8 mouse cellular contexts compared by ENCODE assay signal in the genomic region with DNA sequence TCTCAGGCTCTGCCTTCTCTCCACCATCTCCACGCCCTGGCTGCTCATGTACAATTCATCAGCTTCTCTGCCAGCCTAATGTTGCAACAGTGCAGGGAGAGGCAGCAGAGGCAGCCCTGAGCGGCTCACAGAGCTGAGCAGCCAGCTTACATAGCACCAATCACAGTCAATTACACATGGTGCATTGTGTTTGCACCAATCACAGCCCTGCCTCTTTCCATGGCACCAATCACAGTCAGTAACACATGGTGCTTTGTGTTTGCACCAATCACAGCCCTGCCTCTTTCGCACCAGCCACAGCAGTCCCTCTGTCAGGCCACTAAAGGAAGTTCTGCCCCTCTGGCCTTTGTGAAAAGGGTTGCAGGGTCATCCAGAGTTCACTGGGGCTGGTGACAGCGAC. TPM values are rescaled to one million over a fixed set of nuclear protein-coding genes. Genes with fewer than 3 reads are reported as not detected.
DNase-seq lines count a peak whose midpoint lies in the region; ATAC-seq and TF ChIP-seq lines count a peak whose summit lies in the region.

No protein-coding gene starts in this region.

- H3K36me3 ChIP-seq in neural tube, embryonic 13.5 days, result no peaks in the 10 kb centered on the region

- H3K4me3 ChIP-seq in cerebellum, adult 2 months (replicated peaks; ENCODE audit: insufficient read depth, low read depth, low read length), result peak overlapping the region; percentile 52
- H3K4me3 ChIP-seq in layer of hippocampus, adult 2 months, result peak overlapping the region; percentile 52
- peak overlapping the region; percentile 33 for H3K4me3 ChIP-seq in neural tube, embryonic 13.5 days

- H3K9ac ChIP-seq in neural tube, embryonic 13.5 days, result peak overlapping the region; percentile 65

- H3K9me3 ChIP-seq in neural tube, embryonic 13.5 days, result no peaks in the 10 kb centered on the region

- peak; percentile 98 for ATAC-seq in frontal cortex, adult (ENCODE audit: low TSS enrichment)
- peak; percentile 65 to 66 for ATAC-seq in hematopoietic stem cell, adult 5-6 weeks (replicated peaks in 1 of 2; ENCODE audit: insufficient read depth in 1 of 2, low FRiP score in 2 of 2, low TSS enrichment in 1 of 2, low read depth in 1 of 2, poor library complexity in 2 of 2, severe bottlenecking in 2 of 2)
- peak; percentile 99 for ATAC-seq in neural tube, embryonic 13.5 days (ENCODE audit: low read depth)

- peak; percentile 93 for TF ChIP-seq POLR2A in cerebellum, adult 2 months (IDR thresholded peaks at IDR 0.05; ENCODE audit: borderline replicate concordance, insufficient read depth, low read length)

- H3K27ac ChIP-seq in cerebellum, adult 2 months (ENCODE audit: insufficient read depth, low read length), result peak overlapping the region; percentile 48
- H3K27ac ChIP-seq in layer of hippocampus, adult 2 months, result peak overlapping the region; percentile 82
- peak overlapping the region; percentile 95 for H3K27ac ChIP-seq in neural tube, embryonic 13.5 days (replicated peaks)

- no peak; the same call in 1 of the 2 replicates for TF ChIP-seq CTCF in cerebellum, adult 2 months (IDR thresholded peaks at IDR 0.05; ENCODE audit: borderline replicate concordance, insufficient read depth, low read depth, low read length)
- TF ChIP-seq CTCF in layer of hippocampus, adult 2 months (conservative IDR thresholded peaks at IDR 0.05), result peak; percentile 48

- H3K4me2 ChIP-seq in neural tube, embryonic 13.5 days, result peak overlapping the region; percentile 50

- H3K27me3 ChIP-seq in cerebellum, adult 2 months (ENCODE audit: control insufficient read depth, insufficient read depth, low read length), result no peaks in the 10 kb centered on the region
- H3K27me3 ChIP-seq in neural tube, embryonic 13.5 days, result no peaks in the 10 kb centered on the region

- 2% methylated on average over 4 of the region's 4 CpGs for WGBS in cerebellum, adult 2 months
- WGBS in neural tube, embryonic 13.5 days, result 2% methylated on average over 4 of the region's 4 CpGs

- DNase-seq in MEL-GATA-1-ER (ENCODE audit: extremely low read depth, low read depth), result peak; percentile 12
- DNase-seq in cerebellum, adult 2 months, result peak; percentile 91 to 94
- peak; percentile 79 to 92 for DNase-seq in layer of hippocampus, adult 2 months (ENCODE audit: low spot score in 2 of 2)
- peak; percentile 82 to 85 for DNase-seq in lung, adult 18-20 months
- peak; percentile 39 for DNase-seq in urinary bladder, adult 2 months (ENCODE audit: low spot score)

- H3K4me1 ChIP-seq in cerebellum, adult 2 months (ENCODE audit: control insufficient read depth, insufficient read depth, low read length), result no peaks in the 10 kb centered on the region
- peaks cover 14% of the 10 kb centered on the region for H3K4me1 ChIP-seq in neural tube, embryonic 13.5 days (replicated peaks)

RNA-seq across cellular contexts. Expression of a gene that starts 40.9 kb away (rescaled TPM):
- 17.3 and 18.3 TPM in 2 replicates for polyA plus RNA-seq in cerebellum, adult 2 months (2012; rRNA removed)
- 36.5 and 39.0 TPM in 2 replicates for total RNA-seq in hematopoietic stem cell, adult 5-6 weeks (2017)
- total RNA-seq in layer of hippocampus, adult 2 months (2021), result 10 to 100 TPM; 21.5 to 25.2 TPM
- polyA plus RNA-seq in neural tube, embryonic 13.5 days (2015; fragmentation: Nextera tagmentation; extraction: Ambion mirVana), result 10.4 and 10.8 TPM in 2 replicates
- polyA plus RNA-seq in urinary bladder, adult 2 months (2012; rRNA removed), result 17.2 and 18.1 TPM in 2 replicates

RNA-seq across cellular contexts. Expression of a gene that starts 51.3 kb away (rescaled TPM):
- 52.2 and 53.2 TPM in 2 replicates for polyA plus RNA-seq in cerebellum, adult 2 months (2012; rRNA removed)
- total RNA-seq in hematopoietic stem cell, adult 5-6 weeks (2017), result 8.5 and 15.1 TPM in 2 replicates
- total RNA-seq in layer of hippocampus, adult 2 months (2021), result 10 to 100 TPM; 60.6 to 61.5 TPM
- polyA plus RNA-seq in neural tube, embryonic 13.5 days (2015; fragmentation: Nextera tagmentation; extraction: Ambion mirVana), result 21.3 and 22.0 TPM in 2 replicates
- polyA plus RNA-seq in urinary bladder, adult 2 months (2012; rRNA removed), result 22.2 and 25.5 TPM in 2 replicates

Comparison
In these comparisons a context has a peak if more than half of its experiments do, and no peak if none do; other contexts are left out.
1. Peak in every context shown above with its lines: DNase-seq, ATAC-seq, H3K4me3 ChIP-seq and H3K27ac ChIP-seq.
2. DNase-seq: peak in every context shown above with its lines; median percentile 92 in cerebellum, adult 2 months; 86 in layer of hippocampus, adult 2 months; 84 in lung, adult 18-20 months; 39 in urinary bladder, adult 2 months; 12 in MEL-GATA-1-ER.